Mouse (Mus musculus) macrophage (primary cell): ENCODE data around the gene Klhl21. TPM values are rescaled to one million over a fixed set of nuclear protein-coding genes. Genes with fewer than 3 reads are reported as not detected.

ENCODE experiments used
- H3K27ac ChIP-seq: fragments of 350-480 bp; formaldehyde crosslinking; 2 replicates; pipeline ENCODE4 v1.9.0; 2021
- H3K36me3 ChIP-seq: fragments of 350-480 bp; formaldehyde crosslinking; 2 replicates; pipeline ENCODE4 v1.9.0; 2021; ENCODE audit errors: inconsistent target
- H3K4me3 ChIP-seq: fragments of 350-480 bp; formaldehyde crosslinking; 2 replicates; pipeline ENCODE4 v1.9.0; 2021; ENCODE audit errors: inconsistent target
- H3K79me2 ChIP-seq: fragments of 350-480 bp; formaldehyde crosslinking; 2 replicates; pipeline ENCODE4 v1.9.0; 2021; ENCODE audit errors: inconsistent target
- WGBS: methylation state at CpG from one replicate; pipeline ENCODE4 v1.1.7; 2026; ENCODE audit warnings: inconsistent platforms; ENCODE audit not compliant: missing documents; 5-methylcytosine and 5-hydroxymethylcytosine counted together
- polyA plus RNA-seq: library from polyadenylated mRNA; stranded (reverse); fragments of 250-400 nt; gene quantifications from 3 replicates; pipeline ENCODE4 v1.2.4, GENCODE M21; 2018; ENCODE audit warnings: inconsistent platforms

The Klhl21 gene
- polyA plus RNA-seq, 1 experiment from 2014 or later, result 5.1 TPM

- 97% methylated on average over 3 of the region's 3 CpGs for WGBS
- H3K27ac ChIP-seq, result no peak overlapping the region
- H3K79me2 ChIP-seq, result no peaks in the 10 kb centered on the region
- no peak overlapping the region for H3K4me3 ChIP-seq
- H3K36me3 ChIP-seq, result no peaks in the 10 kb centered on the region
Observed at GRCm38 (mm10) chr4:152002063-152002462, 6.5 kb upstream of the Klhl21 start.

DNA sequence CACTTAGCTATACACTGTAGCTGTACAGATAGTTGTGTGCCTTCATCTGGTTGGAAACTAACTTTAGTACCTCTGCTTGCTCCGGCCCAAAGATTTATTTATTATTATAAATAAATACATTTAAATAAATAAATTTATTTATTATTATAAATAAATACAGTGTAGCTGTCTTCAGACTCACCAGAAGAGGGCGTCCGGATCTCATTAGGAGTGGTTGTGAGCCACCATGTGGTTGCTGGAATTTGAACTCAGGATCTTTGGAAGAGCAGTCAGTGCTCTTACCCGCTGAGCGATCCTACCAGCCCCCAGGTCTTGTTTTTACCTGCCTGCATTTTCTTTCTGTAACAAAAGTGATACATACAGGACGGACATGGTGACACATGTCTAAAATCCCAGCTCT lies 2.5 kb upstream of the Klhl21 start:
- peaks cover 15% of the 10 kb centered on the region for H3K79me2 ChIP-seq
- no peaks in the 10 kb centered on the region for H3K36me3 ChIP-seq
- H3K27ac ChIP-seq, result no peak overlapping the region
- 71% methylated on average over 6 of the region's 6 CpGs for WGBS
- no peak overlapping the region for H3K4me3 ChIP-seq

- H3K4me3 ChIP-seq, result no peak overlapping the region
- peaks cover 22% of the 10 kb centered on the region for H3K79me2 ChIP-seq
- 93% methylated on average over 3 of the region's 3 CpGs for WGBS
- no peak overlapping the region for H3K27ac ChIP-seq
- H3K36me3 ChIP-seq, result no peaks in the 10 kb centered on the region
Observed at GRCm38 (mm10) chr4:152006812-152007211, 1.8 kb upstream of the Klhl21 start.

DNA sequence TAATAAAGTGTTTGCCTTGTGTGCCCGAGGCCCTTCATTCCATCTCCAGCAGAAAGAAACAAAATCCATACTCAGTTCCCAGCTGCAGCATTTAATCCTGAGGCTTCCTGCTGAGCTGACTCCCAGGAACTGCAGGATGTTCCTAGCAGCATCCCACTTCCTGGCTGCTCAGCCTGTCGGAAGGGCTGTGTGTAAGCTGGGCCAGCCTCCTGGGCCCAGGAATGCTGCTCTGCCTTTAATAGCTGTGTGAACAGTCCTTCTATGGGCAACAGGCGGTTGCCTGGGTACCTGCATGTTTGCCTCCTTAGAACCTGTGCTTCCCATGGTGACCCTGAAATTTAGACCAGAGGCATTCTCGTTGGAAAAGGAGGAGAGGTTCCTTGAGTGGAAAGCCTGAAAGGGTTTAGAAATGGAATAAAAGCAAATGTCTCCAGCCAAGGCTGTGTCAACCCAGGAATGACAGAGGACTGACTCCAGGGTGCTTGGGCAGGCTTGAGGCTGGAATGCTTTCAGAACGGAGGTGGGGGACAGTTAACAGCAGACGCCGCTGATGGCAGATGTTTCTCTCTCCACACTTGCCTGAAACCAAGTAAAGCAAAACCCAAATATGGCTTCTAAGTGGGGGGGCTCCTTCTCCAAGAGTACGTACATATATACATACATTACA lies 989 bp upstream of the Klhl21 start:
- Histone ChIP-seq H3K27ac (no peak overlapping the region), H3K79me2 (peaks cover 30% of the 10 kb centered on the region), H3K4me3 (peak overlapping the region; percentile 54; the same call in 1 of the 2 replicates), H3K36me3 (peaks cover 4% of the 10 kb centered on the region; the same call in 1 of the 2 replicates)
- 69% methylated on average over 8 of the region's 8 CpGs for WGBS

DNA sequence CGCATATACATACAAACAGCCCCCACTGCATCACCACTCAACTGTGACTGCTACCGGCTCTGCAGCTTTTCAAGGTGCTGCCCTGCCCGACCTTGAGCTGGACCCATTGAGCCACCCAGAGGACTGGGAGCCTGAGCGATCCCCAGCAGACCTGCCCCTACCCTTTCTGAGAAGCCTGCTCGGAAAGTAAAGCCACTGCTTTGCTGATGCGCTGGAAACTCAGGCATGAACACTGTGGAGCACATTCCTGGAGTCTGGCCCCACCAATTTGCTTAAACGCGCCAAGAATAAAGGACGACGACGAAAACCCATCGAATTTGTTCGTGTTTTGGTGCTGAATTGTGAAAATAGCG lies 479 bp upstream of the Klhl21 start:
- Histone ChIP-seq H3K79me2 (peaks cover 35% of the 10 kb centered on the region), H3K4me3 (peak overlapping the region; percentile 54), H3K36me3 (peaks cover 9% of the 10 kb centered on the region; the same call in 1 of the 2 replicates), H3K27ac (0 out of 2 replicates have a peak overlapping the region, but pooled peaks have one; percentile 25)
- WGBS, result 3% methylated on average over 14 of the region's 14 CpGs

DNA sequence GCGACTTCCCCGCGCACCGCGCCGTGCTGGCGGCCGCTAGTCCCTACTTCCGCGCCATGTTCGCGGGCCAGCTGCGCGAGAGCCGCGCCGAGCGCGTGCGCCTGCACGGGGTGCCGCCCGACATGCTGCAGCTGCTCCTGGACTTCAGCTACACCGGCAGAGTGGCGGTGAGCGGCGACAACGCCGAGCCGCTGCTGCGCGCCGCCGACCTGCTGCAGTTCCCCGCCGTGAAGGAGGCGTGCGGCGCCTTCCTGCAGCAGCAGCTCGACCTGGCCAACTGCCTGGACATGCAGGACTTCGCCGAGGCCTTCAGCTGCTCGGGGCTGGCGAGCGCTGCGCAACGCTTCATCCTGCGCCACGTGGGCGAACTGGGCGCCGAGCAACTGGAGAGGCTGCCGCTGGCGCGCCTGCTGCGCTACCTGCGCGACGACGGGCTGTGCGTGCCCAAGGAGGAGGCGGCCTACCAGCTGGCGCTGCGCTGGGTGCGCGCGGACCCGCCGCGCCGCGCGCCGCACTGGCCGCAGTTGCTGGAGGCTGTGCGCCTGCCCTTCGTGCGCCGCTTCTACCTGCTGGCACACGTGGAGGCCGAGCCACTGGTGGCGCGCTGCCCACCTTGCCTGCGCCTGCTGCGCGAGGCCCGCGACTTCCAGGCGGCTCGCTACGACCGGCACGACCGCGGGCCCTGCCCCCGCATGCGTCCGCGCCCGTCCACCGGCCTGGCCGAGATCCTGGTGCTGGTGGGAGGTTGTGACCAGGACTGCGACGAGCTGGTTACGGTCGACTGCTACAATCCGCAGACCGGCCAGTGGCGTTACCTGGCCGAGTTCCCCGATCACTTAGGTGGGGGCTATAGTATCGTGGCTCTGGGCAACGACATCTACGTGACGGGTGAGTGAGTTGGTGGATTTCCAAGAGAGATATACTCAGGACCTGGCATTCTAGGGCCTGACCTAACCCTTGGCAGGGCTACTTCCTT lies 761 bp downstream of the Klhl21 start:
- H3K4me3 ChIP-seq, result peak overlapping the region; percentile 58
- peaks cover 45% of the 10 kb centered on the region for H3K79me2 ChIP-seq
- under 1% methylated on average over 100 of the region's 115 CpGs for WGBS
- H3K36me3 ChIP-seq, result peaks cover 15% of the 10 kb centered on the region; the same call in 1 of the 2 replicates
- H3K27ac ChIP-seq, result peak overlapping the region; percentile 46

- Histone ChIP-seq H3K27ac (peak overlapping the region; percentile 46), H3K4me3 (peak overlapping the region; percentile 58), H3K79me2 (peaks cover 45% of the 10 kb centered on the region), H3K36me3 (peaks cover 22% of the 10 kb centered on the region; the same call in 1 of the 2 replicates)
- WGBS, result 1% methylated on average over 10 of the region's 10 CpGs
Observed at GRCm38 (mm10) chr4:152010091-152010706, 1.6 kb downstream of the Klhl21 start.

- Histone ChIP-seq H3K79me2 (peaks cover 45% of the 10 kb centered on the region), H3K36me3 (peaks cover 28% of the 10 kb centered on the region; the same call in 1 of the 2 replicates), H3K4me3 (peak overlapping the region; percentile 58), H3K27ac (no peak overlapping the region)
- 17% methylated on average over 13 of the region's 13 CpGs for WGBS
Observed at GRCm38 (mm10) chr4:152010707-152011134, 2.1 kb downstream of the Klhl21 start.

GRCm38 (mm10) chr4:152011171-152011760 lies 2.7 kb downstream of the Klhl21 start:
- WGBS, result 77% methylated on average over 8 of the region's 8 CpGs
- Histone ChIP-seq H3K4me3 (peak overlapping the region; percentile 58; the same call in 1 of the 2 replicates), H3K36me3 (peaks cover 31% of the 10 kb centered on the region; the same call in 1 of the 2 replicates), H3K79me2 (peaks cover 45% of the 10 kb centered on the region), H3K27ac (no peak overlapping the region)

GRCm38 (mm10) chr4:152012109-152012508 lies 3.5 kb downstream of the Klhl21 start:
- peaks cover 31% of the 10 kb centered on the region; the same call in 1 of the 2 replicates for H3K36me3 ChIP-seq
- H3K4me3 ChIP-seq, result no peak overlapping the region
- H3K27ac ChIP-seq, result no peak overlapping the region
- WGBS, result 93% methylated on average over 15 of the region's 16 CpGs
- H3K79me2 ChIP-seq, result peaks cover 45% of the 10 kb centered on the region

GRCm38 (mm10) chr4:152013036-152013813 lies 4.6 kb downstream of the Klhl21 start:
- Histone ChIP-seq H3K36me3 (peaks cover 31% of the 10 kb centered on the region; the same call in 1 of the 2 replicates), H3K27ac (no peak overlapping the region), H3K4me3 (no peak overlapping the region), H3K79me2 (peaks cover 45% of the 10 kb centered on the region)
- 75% methylated on average over 12 of the region's 12 CpGs for WGBS

GRCm38 (mm10) chr4:152019073-152019472 lies 10.5 kb downstream of the Klhl21 start:
- H3K36me3 ChIP-seq, result peaks cover 53% of the 10 kb centered on the region
- WGBS, result 89% methylated on average over 6 of the region's 6 CpGs
- H3K4me3 ChIP-seq, result no peak overlapping the region
- no peak overlapping the region for H3K27ac ChIP-seq
- peaks cover 5% of the 10 kb centered on the region; the same call in 1 of the 2 replicates for H3K79me2 ChIP-seq

DNA sequence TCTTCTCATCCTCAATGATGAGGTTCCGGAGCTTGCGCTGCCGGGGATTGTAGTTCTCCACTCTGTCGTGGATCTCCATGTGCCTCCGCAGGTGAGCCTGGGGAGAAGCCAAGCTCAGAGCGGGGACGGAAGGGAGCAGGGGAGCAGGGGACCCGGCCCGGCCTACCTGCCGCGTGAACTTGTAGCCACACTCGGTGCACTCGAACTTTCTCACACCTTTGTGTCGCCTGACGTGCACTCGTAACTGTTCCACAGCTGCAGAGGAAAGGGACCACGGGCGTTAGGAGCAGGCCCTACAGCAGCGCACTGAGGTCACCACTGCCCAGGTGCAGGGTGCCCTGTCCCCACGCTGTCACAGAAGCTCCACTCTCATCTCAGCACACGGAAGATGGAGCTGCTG lies 11.4 kb downstream of the Klhl21 start:
- Histone ChIP-seq H3K79me2 (peaks cover 12% of the 10 kb centered on the region; the same call in 1 of the 2 replicates), H3K4me3 (no peak overlapping the region), H3K27ac (no peak overlapping the region), H3K36me3 (peaks cover 43% of the 10 kb centered on the region)
- WGBS, result 94% methylated on average over 21 of the region's 21 CpGs
